Mouse (Mus musculus) brain, embryonic 14.5 days (tissue): ENCODE data around the gene Slc39a11.

Source experiments
- CTCF ChIP-seq: fragments of 200-500 bp; IDR thresholded peaks from 2 replicates; pipeline ENCODE4 v1.5.1; 2012; ENCODE audit warnings: inconsistent platforms, mild to moderate bottlenecking, moderate library complexity, borderline replicate concordance; ENCODE audit not compliant: insufficient read depth, insufficient read length; ENCODE audit errors: extremely low read depth
- POLR2A ChIP-seq: fragments of 200-500 bp; IDR thresholded peaks from 2 replicates; pipeline ENCODE4 v1.6.1; 2012; ENCODE audit warnings: mild to moderate bottlenecking, inconsistent platforms, borderline replicate concordance; ENCODE audit not compliant: poor library complexity, insufficient read depth, insufficient read length, severe bottlenecking; ENCODE audit errors: extremely low read depth

GRCm38 (mm10) chr11:113263971-113264370, 385.9 kb downstream of the Slc39a11 start:
- TF ChIP-seq CTCF = no peak
- TF ChIP-seq POLR2A = no peak
